Mouse (Mus musculus) CH12.LX (cell line): Measurements from ENCODE around the gene Sumo3. TPM values are rescaled to one million over a fixed set of nuclear protein-coding genes. Genes with fewer than 3 reads are reported as not detected.

Experiments
- DNase-seq: peaks from one replicate; pipeline ENCODE4 v3.0.0-alpha.2; 2013; ENCODE audit errors: extremely low read depth
- H3K27ac ChIP-seq: 2 replicates; pipeline ENCODE4 v1.5.1; 2012; ENCODE audit warnings: low read depth, mild to moderate bottlenecking, control low read depth, moderate library complexity; ENCODE audit not compliant: insufficient read depth
- H3K27me3 ChIP-seq: replicated peaks from 2 replicates; pipeline ENCODE3; 2012; ENCODE audit warnings: inconsistent platforms
- H3K36me3 ChIP-seq, 2 experiments: replicated peaks in 1 of 2; 2 replicates each; pipeline versions ENCODE3 to v1.6.1; 2012; ENCODE audit warnings: inconsistent platforms in 1 of 2, low read length in 1 of 2, mild to moderate bottlenecking in 1 of 2, mixed read lengths in 1 of 2, moderate library complexity in 1 of 2; ENCODE audit not compliant: control insufficient read depth in 1 of 2, insufficient read depth in 1 of 2
- H3K4me1 ChIP-seq, 2 experiments: 2 replicates each; pipeline ENCODE4 v1.6.1; 2012; ENCODE audit warnings: inconsistent platforms in 1 of 2, moderate library complexity in 1 of 2; ENCODE audit not compliant: insufficient read depth in 2 of 2, control insufficient read depth in 1 of 2
- H3K4me2 ChIP-seq: 2 replicates; pipeline ENCODE4 v1.6.1; 2012; ENCODE audit warnings: low read depth, mild to moderate bottlenecking, control low read depth; ENCODE audit not compliant: poor library complexity, insufficient read depth, severe bottlenecking
- H3K4me3 ChIP-seq, 3 experiments: fragments of 150-350 bp in 1 of 3; sonication (generic) in 1 of 3; replicated peaks in 1 of 3; 2 replicates each; pipeline versions ENCODE3 to v1.5.1; 2011 to 2012; ENCODE audit warnings: low read depth in 2 of 3, low read length in 2 of 3, mild to moderate bottlenecking in 2 of 3, moderate library complexity in 2 of 3, control low read depth in 1 of 3, improper control_type of control experiment in 1 of 3, inconsistent platforms in 1 of 3, mixed read lengths in 1 of 3; ENCODE audit not compliant: poor library complexity in 1 of 3
- H3K79me2 ChIP-seq: replicated peaks from 2 replicates; pipeline ENCODE4 v1.6.1; 2012; ENCODE audit warnings: mild to moderate bottlenecking, moderate library complexity; ENCODE audit not compliant: control insufficient read depth, poor library complexity, insufficient read depth, severe bottlenecking; ENCODE audit errors: extremely low read depth
- H3K9ac ChIP-seq: 2 replicates; pipeline ENCODE4 v1.6.1; 2012; ENCODE audit warnings: low read depth, mild to moderate bottlenecking, control low read depth, moderate library complexity; ENCODE audit not compliant: insufficient read depth
- H3K9me3 ChIP-seq: replicated peaks from 2 replicates; pipeline ENCODE3; 2012; ENCODE audit warnings: low read length, inconsistent platforms, mixed read lengths
- CHD1 ChIP-seq: IDR thresholded peaks from 2 replicates; pipeline ENCODE4 v1.6.1; 2012; ENCODE audit warnings: low read depth, low read length, improper control_type of control experiment, inconsistent platforms
- CTCF ChIP-seq, 2 experiments: IDR thresholded peaks in 1 of 2; conservative IDR thresholded peaks in 1 of 2; 2 replicates each; pipeline ENCODE4 v1.5.1; 2011 to 2012; ENCODE audit warnings: low read depth in 2 of 2, low read length in 2 of 2, improper control_type of control experiment in 1 of 2, inconsistent platforms in 1 of 2, mild to moderate bottlenecking in 1 of 2, moderate library complexity in 1 of 2
- E2F4 ChIP-seq: IDR thresholded peaks from 2 replicates; pipeline ENCODE4 v1.6.1; 2011; ENCODE audit warnings: low read depth, low read length, improper control_type of control experiment; ENCODE audit not compliant: insufficient replicate concordance
- ELF1 ChIP-seq: IDR thresholded peaks from 2 replicates; pipeline ENCODE4 v1.6.1; 2014; ENCODE audit warnings: low read depth, mild to moderate bottlenecking, inconsistent platforms, low read length, improper control_type of control experiment
- GABPA ChIP-seq: IDR thresholded peaks from 2 replicates; pipeline ENCODE4 v1.6.1; 2012; ENCODE audit warnings: low read depth, low read length, improper control_type of control experiment, inconsistent platforms; ENCODE audit not compliant: insufficient replicate concordance
- IRF4 ChIP-seq: IDR thresholded peaks from 2 replicates; pipeline ENCODE4 v1.6.1; 2014; ENCODE audit warnings: low read depth, mild to moderate bottlenecking, inconsistent platforms, low read length, improper control_type of control experiment
- JUN ChIP-seq: IDR thresholded peaks from 2 replicates; pipeline ENCODE4 v1.6.1; 2011; ENCODE audit warnings: low read depth, mild to moderate bottlenecking, low read length, improper control_type of control experiment, moderate library complexity; ENCODE audit not compliant: insufficient read depth
- JUND ChIP-seq: conservative IDR thresholded peaks from 2 replicates; pipeline ENCODE4 v1.6.1; 2011; ENCODE audit warnings: low read depth, low read length, improper control_type of control experiment
- KAT2A ChIP-seq: IDR thresholded peaks from 2 replicates; pipeline ENCODE4 v1.6.1; 2012; ENCODE audit warnings: low read length, improper control_type of control experiment, inconsistent platforms; ENCODE audit not compliant: insufficient replicate concordance
- MAFK ChIP-seq: IDR thresholded peaks from 2 replicates; pipeline ENCODE4 v1.6.1; 2011; ENCODE audit warnings: low read length, improper control_type of control experiment; ENCODE audit not compliant: insufficient replicate concordance
- MAX ChIP-seq: IDR thresholded peaks from 2 replicates; pipeline ENCODE4 v1.6.1; 2011; ENCODE audit warnings: low read length, improper control_type of control experiment
- MAZ ChIP-seq: IDR thresholded peaks from 2 replicates; pipeline ENCODE4 v1.6.1; 2012; ENCODE audit warnings: low read depth, mild to moderate bottlenecking, inconsistent platforms, low read length, improper control_type of control experiment, moderate library complexity
- MEF2A ChIP-seq: IDR thresholded peaks from 2 replicates; pipeline ENCODE4 v1.6.1; 2014; ENCODE audit warnings: low read depth, mild to moderate bottlenecking, inconsistent platforms, low read length, improper control_type of control experiment, borderline replicate concordance
- MXI1 ChIP-seq: IDR thresholded peaks from 2 replicates; pipeline ENCODE4 v1.6.1; 2011; ENCODE audit warnings: mild to moderate bottlenecking, low read depth, low read length, improper control_type of control experiment
- MYC ChIP-seq: IDR thresholded peaks from 2 replicates; pipeline ENCODE4 v1.6.1; 2011; ENCODE audit warnings: low read depth, mild to moderate bottlenecking, improper control_type of control experiment, low read length
- NELFE ChIP-seq: IDR thresholded peaks from 2 replicates; pipeline ENCODE4 v1.6.1; 2011; ENCODE audit warnings: low read depth, low read length, improper control_type of control experiment
- NRF1 ChIP-seq: IDR thresholded peaks from 2 replicates; pipeline ENCODE4 v1.6.1; 2014; ENCODE audit warnings: low read depth, mild to moderate bottlenecking, inconsistent platforms, low read length, improper control_type of control experiment, moderate library complexity
- PAX5 ChIP-seq: IDR thresholded peaks from 2 replicates; pipeline ENCODE4 v1.6.1; 2012; ENCODE audit warnings: low read length, inconsistent platforms, mixed read lengths
- POLR2A ChIP-seq: IDR thresholded peaks from 2 replicates; pipeline ENCODE4 v1.6.1; 2011; ENCODE audit warnings: low read depth, mild to moderate bottlenecking, improper control_type of control experiment, low read length
- POLR2AphosphoS2 ChIP-seq: IDR thresholded peaks from 2 replicates; pipeline ENCODE4 v1.6.1; 2011; ENCODE audit warnings: low read depth, low read length, improper control_type of control experiment
- RAD21 ChIP-seq: IDR thresholded peaks from 2 replicates; pipeline ENCODE4 v1.6.1; 2011; ENCODE audit warnings: low read depth, mild to moderate bottlenecking, low read length, improper control_type of control experiment, moderate library complexity
- RCOR1 ChIP-seq: conservative IDR thresholded peaks from 2 replicates; pipeline ENCODE4 v1.6.1; 2012; ENCODE audit warnings: low read depth, mild to moderate bottlenecking, inconsistent platforms, low read length, improper control_type of control experiment
- SIN3A ChIP-seq: IDR thresholded peaks from 2 replicates; pipeline ENCODE4 v1.6.1; 2012; ENCODE audit warnings: low read length, improper control_type of control experiment, inconsistent platforms
- SMC3 ChIP-seq: IDR thresholded peaks from 2 replicates; pipeline ENCODE4 v1.6.1; 2011; ENCODE audit warnings: low read depth, low read length, improper control_type of control experiment
- TBP ChIP-seq: conservative IDR thresholded peaks from 2 replicates; pipeline ENCODE4 v1.6.1; 2011; ENCODE audit warnings: low read depth, low read length, improper control_type of control experiment
- TCF12 ChIP-seq: IDR thresholded peaks from 2 replicates; pipeline ENCODE4 v1.6.1; 2014; ENCODE audit warnings: low read depth, mild to moderate bottlenecking, inconsistent platforms, low read length, improper control_type of control experiment
- USF1 ChIP-seq: IDR thresholded peaks from 2 replicates; pipeline ENCODE4 v1.6.1; 2014; ENCODE audit warnings: low read depth, mild to moderate bottlenecking, inconsistent platforms, low read length, improper control_type of control experiment
- ZC3H11A ChIP-seq: IDR thresholded peaks from 2 replicates; pipeline ENCODE4 v1.6.1; 2012; ENCODE audit warnings: low read depth, mild to moderate bottlenecking, inconsistent platforms, low read length, improper control_type of control experiment
- ZMIZ1 ChIP-seq: IDR thresholded peaks from 2 replicates; pipeline ENCODE4 v1.6.1; 2012; ENCODE audit warnings: low read depth, mild to moderate bottlenecking, inconsistent platforms, low read length, improper control_type of control experiment
- dilution Hi-C: fragments of 300-500 bp; cut with MboI; formaldehyde crosslinking; loops from 2 replicates; pipeline ENCODE4 v1.14.3; 2020; ENCODE audit warnings: low sequenced_read_pairs; ENCODE audit not compliant: extremely low pct_unique_long_range_greater_than_20kb, extremely low pct_ligation_motif_present
- in situ Hi-C: fragments of 300-500 bp; cut with MboI; formaldehyde crosslinking; loops from 3 replicates; pipeline ENCODE4 v1.14.3; 2019; ENCODE audit warnings: low sequenced_read_pairs, low pct_ligation_motif_present, low pct_unique_long_range_greater_than_20kb, mixed read lengths
- polyA plus RNA-seq: library from polyadenylated mRNA; unstranded; fragments of >175 nt; gene quantifications from 2 replicates; pipeline ENCODE4 v1.2.1, GENCODE M21; 2012; ENCODE audit warnings: low read depth; ENCODE audit not compliant: insufficient read length
- total RNA-seq, 2 experiments: library from RNA; depleted of rRNA; stranded (reverse); fragments of 300-350 nt in 1 of 2; fragments of >200 nt in 1 of 2; gene quantifications; 2 replicates each; pipeline ENCODE4 v1.2.3; 2012 to 2014

The Sumo3 gene
- total and polyA plus RNA-seq, 3 experiments, result 54.4 to 130 (median 81.2) TPM

GRCm38 (mm10) chr10:77626591-77626990 is 20.7 kb downstream of the Sumo3 start:
- Histone ChIP-seq H3K9ac (no peak overlapping the region), H3K36me3 (peaks cover 21 to 60% of the 10 kb centered on the region in 2 experiments), H3K79me2 (peaks cover 80% of the 10 kb centered on the region), H3K9me3 (no peaks in the 10 kb centered on the region), H3K4me2 (no peak overlapping the region), H3K27ac (peak overlapping the region; percentile 10; the same call in 1 of the 2 replicates), H3K4me3 (no peak overlapping the region), H3K4me1 (peaks cover 12 to 71% of the 10 kb centered on the region in 2 experiments), H3K27me3 (no peaks in the 10 kb centered on the region)
- in situ Hi-C loops, result loop anchor here (10.0 to 25.0 kb wide), 2 partner anchors 112 to 261 kb away; partner anchors contain the start of gene Fam207a
- TF ChIP-seq MAZ, result no peak
- TF ChIP-seq TCF12, result no peak
- DNase-seq, result no peak
- dilution Hi-C loops, result no loop called here

GRCm38 (mm10) chr10:77627497-77627896 is 21.6 kb downstream of the Sumo3 start:
- no peak overlapping the region for H3K4me3 ChIP-seq
- no peak overlapping the region for H3K27ac ChIP-seq
- no peak overlapping the region for H3K9ac ChIP-seq
- peaks cover 78% of the 10 kb centered on the region for H3K79me2 ChIP-seq
- dilution Hi-C loops (no loop called here), in situ Hi-C loops (loop anchor here (10.0 to 25.0 kb wide), 2 partner anchors 113 to 260 kb away; partner anchors contain the start of gene Fam207a)
- H3K9me3 ChIP-seq, result no peaks in the 10 kb centered on the region
- no peak for TF ChIP-seq POLR2AphosphoS2
- TF ChIP-seq MAFK, result no peak
- TF ChIP-seq TBP, result no peak
- no peak for TF ChIP-seq CHD1
- no peak for TF ChIP-seq ELF1
- TF ChIP-seq NRF1, result no peak
- no peak for TF ChIP-seq MAX
- TF ChIP-seq SMC3, result peak; percentile 84
- no peak for TF ChIP-seq MXI1
- peak; percentile 31; the same call in 1 of the 2 replicates for TF ChIP-seq IRF4
- TF ChIP-seq POLR2A, result no peak
- no peak for TF ChIP-seq PAX5
- TF ChIP-seq RAD21, result peak; percentile 93
- TF ChIP-seq USF1, result no peak
- no peak for TF ChIP-seq SIN3A
- TF ChIP-seq ZMIZ1, result no peak
- no peak for TF ChIP-seq ZC3H11A
- TF ChIP-seq JUND, result no peak
- no peak for TF ChIP-seq RCOR1
- peak; percentile 54; the same call in 1 of the 2 replicates for TF ChIP-seq NELFE
- TF ChIP-seq E2F4, result no peak
- peak; percentile 94 to 97 for TF ChIP-seq CTCF (conservative IDR thresholded peaks at IDR 0.05 in 1 of 2, IDR thresholded peaks at IDR 0.05 in 1 of 2; ENCODE audit: low read depth in 2 of 2, low read length in 2 of 2)
- no peak for TF ChIP-seq KAT2A
- TF ChIP-seq GABPA, result no peak
- TF ChIP-seq MYC, result 0 out of 2 replicates have a peak, but pooled peaks have one; percentile 37
- 0 out of 2 replicates have a peak, but pooled peaks have one; percentile 24 for TF ChIP-seq MEF2A
- no peak for TF ChIP-seq JUN
- TF ChIP-seq MAZ, result no peak
- TF ChIP-seq, all 38 proteins: peak for 7
- peaks cover 12 to 77% of the 10 kb centered on the region in 2 experiments for H3K4me1 ChIP-seq
- DNase-seq, result peak; percentile 83
- no peaks in the 10 kb centered on the region for H3K27me3 ChIP-seq
- H3K36me3 ChIP-seq, result peaks cover 26 to 67% of the 10 kb centered on the region in 2 experiments
- no peak overlapping the region for H3K4me2 ChIP-seq
